Mouse (Mus musculus): ENCODE data around the gene Angptl8.

DNA sequence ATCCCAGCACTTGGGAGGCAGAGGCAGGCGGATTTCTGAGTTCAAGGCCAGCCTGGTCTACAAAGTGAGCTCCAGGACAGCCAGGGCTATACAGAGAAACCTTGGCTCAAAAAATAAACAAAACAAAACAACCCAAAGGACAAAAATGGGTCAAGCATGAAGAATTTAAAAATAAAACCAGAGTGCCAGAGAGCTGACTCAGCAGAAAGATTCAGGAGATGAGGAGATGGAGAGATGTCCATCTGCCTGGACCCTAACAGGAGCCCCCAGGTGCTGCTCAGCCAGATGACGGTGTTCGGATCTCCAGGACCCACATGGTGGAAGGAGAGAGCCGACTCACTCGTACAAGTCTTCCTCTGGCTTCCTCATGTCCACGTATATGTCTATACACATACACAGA, 16.7 kb upstream of the Angptl8 start:
- no peak for TF ChIP-seq POLR2A (IDR thresholded peaks at IDR 0.05; ENCODE audit: borderline replicate concordance, extremely low read depth, insufficient read depth, insufficient read length, poor library complexity, severe bottlenecking)
- TF ChIP-seq CTCF (IDR thresholded peaks at IDR 0.05; ENCODE audit: borderline replicate concordance, extremely low read depth, insufficient read depth, insufficient read length), result no peak

All from brain, embryonic 14.5 days (tissue).